Mouse (Mus musculus): ENCODE measurements at regions not wholly inside any gene's neighbourhood (a gene's known extent, or its start where the extent isn't known, plus 50 kb on each side); places are given as distances from the start of the nearest gene placed in this dataset.

GRCm38 (mm10) chr14:72222836-72223235, 268.8 kb downstream of the Gm9195 start:
- DNase-seq (ENCODE audit: low read depth), result no peak

- no peak for DNase-seq (ENCODE audit: low read depth)
These were observed 272.1 kb downstream of the Gm9195 start for GRCm38 (mm10) chr14:72219523-72219922.

- no peak for DNase-seq (ENCODE audit: low read depth)
These were observed 291.3 kb downstream of the Gm9195 start for GRCm38 (mm10) chr14:72200307-72200706.

GRCm38 (mm10) chr14:72199900-72200299, 291.7 kb downstream of the Gm9195 start:
- DNase-seq (ENCODE audit: low read depth), result no peak

GRCm38 (mm10) chr14:72197972-72198371, 293.7 kb downstream of the Gm9195 start:
- no peak for DNase-seq (ENCODE audit: low read depth)

GRCm38 (mm10) chr14:72187329-72187984, 304.2 kb downstream of the Gm9195 start:
- DNase-seq (ENCODE audit: low read depth), result no peak

- no peak for DNase-seq (ENCODE audit: low read depth)
These were observed 315.9 kb downstream of the Gm9195 start for GRCm38 (mm10) chr14:72175751-72176150.

- DNase-seq (ENCODE audit: low read depth), result no peak
These were observed 318.9 kb downstream of the Gm9195 start for GRCm38 (mm10) chr14:72172549-72173405.

- no peak for DNase-seq (ENCODE audit: low read depth)
These were observed 319.9 kb downstream of the Gm9195 start for GRCm38 (mm10) chr14:72171777-72172176.

- DNase-seq (ENCODE audit: low read depth), result no peak
These were observed 332.9 kb downstream of the Gm9195 start for GRCm38 (mm10) chr14:72158537-72159323.

GRCm38 (mm10) chr14:72155197-72155907, 336.3 kb downstream of the Gm9195 start:
- DNase-seq (ENCODE audit: low read depth), result no peak

GRCm38 (mm10) chr14:72151676-72152075, 340.0 kb downstream of the Gm9195 start:
- no peak for DNase-seq (ENCODE audit: low read depth)

- DNase-seq (ENCODE audit: low read depth), result no peak
These were observed 342.2 kb downstream of the Gm9195 start for GRCm38 (mm10) chr14:72149463-72149862.

GRCm38 (mm10) chr14:72148886-72149285, 342.8 kb downstream of the Gm9195 start:
- no peak for DNase-seq (ENCODE audit: low read depth)

- no peak for DNase-seq (ENCODE audit: low read depth)
These were observed 345.3 kb downstream of the Gm9195 start for GRCm38 (mm10) chr14:72146381-72146780.

GRCm38 (mm10) chr14:72142883-72143487, 348.7 kb downstream of the Gm9195 start:
- no peak for DNase-seq (ENCODE audit: low read depth)

- DNase-seq (ENCODE audit: low read depth), result no peak
These were observed 350.5 kb downstream of the Gm9195 start for GRCm38 (mm10) chr14:72141136-72141535.

- DNase-seq (ENCODE audit: low read depth), result no peak
These were observed 361.5 kb downstream of the Gm9195 start for GRCm38 (mm10) chr14:72130149-72130548.

- no peak for DNase-seq (ENCODE audit: low read depth)
These were observed 369.9 kb downstream of the Gm9195 start for GRCm38 (mm10) chr14:72121786-72122185.

- no peak for DNase-seq (ENCODE audit: low read depth)
These were observed 370.6 kb downstream of the Gm9195 start for GRCm38 (mm10) chr14:72121006-72121405.

- no peak for DNase-seq (ENCODE audit: low read depth)
These were observed 374.8 kb downstream of the Gm9195 start for GRCm38 (mm10) chr14:72116842-72117241.

Data from fibroblast of lung, adult 2 months (primary cell).